10 mouse cellular contexts compared by ENCODE assay signal in genomic region chr6:88942595-88942994, GRCm38 (mm10). TPM values are rescaled to one million over a fixed set of nuclear protein-coding genes. Genes with fewer than 3 reads are reported as not detected.
DNase-seq lines count a peak whose midpoint lies in the region; TF ChIP-seq lines count a peak whose summit lies in the region.
"Had no signal": no experiment of that assay in that cellular context is flagged by ENCODE, and none has a peak within 500 bp of the region (broad histone marks: within the 10 kb centered on the region; RNA-seq: fewer than 3 reads in every experiment).

No protein-coding gene starts in this region.

- peaks cover 19% of the 10 kb centered on the region for H3K27me3 ChIP-seq in forebrain, embryonic 10.5 days (ENCODE audit: poor library complexity, severe bottlenecking)

- peak overlapping the region; percentile 83 for H3K27ac ChIP-seq in forebrain, embryonic 10.5 days
- 0 out of 2 replicates have a peak overlapping the region, but pooled peaks have one; percentile 0 for H3K27ac ChIP-seq in olfactory bulb, adult 2 months (ENCODE audit: insufficient read depth, low read depth, low read length)

- H3K9me3 ChIP-seq in forebrain, embryonic 10.5 days: no peaks in the 10 kb centered on the region

- H3K36me3 ChIP-seq in forebrain, embryonic 10.5 days (replicated peaks): no peaks in the 10 kb centered on the region

- DNase-seq in left cerebral cortex, postnatal 10 days (ENCODE audit: extremely low spot score in 1 of 2, low spot score in 2 of 2): peak; percentile 80 to 83
- no peak for DNase-seq in left cerebral cortex, adult 11 months (ENCODE audit: low spot score)
- DNase-seq in forebrain, embryonic 10.5 days (ENCODE audit: extremely low spot score, low spot score): peak; percentile 81
- peak; percentile 65 to 68 for DNase-seq in layer of hippocampus, adult 8-10 months (ENCODE audit: low spot score in 2 of 2)
- DNase-seq in lung, postnatal 10 days: no peak
- no peak for DNase-seq in urinary bladder, postnatal 14 days (ENCODE audit: low spot score)
- DNase-seq in kidney, adult 11 months: no peak
- DNase-seq: gastrocnemius, postnatal 25 days; thymus, postnatal 25 days had no signal

- peak overlapping the region; percentile 30; the same call in 1 of the 2 replicates for H3K4me3 ChIP-seq in forebrain, embryonic 10.5 days
- no peak overlapping the region for H3K4me3 ChIP-seq in olfactory bulb, adult 2 months (ENCODE audit: insufficient read depth, low read depth, low read length)

- no peak for TF ChIP-seq CTCF in olfactory bulb, adult 2 months (IDR thresholded peaks at IDR 0.05; ENCODE audit: insufficient read depth, low read depth, low read length)

- intact Hi-C loops in left cerebral cortex, postnatal 10 days (cut with DNase I): no loop called here

- TF ChIP-seq POLR2A in olfactory bulb, adult 2 months (IDR thresholded peaks at IDR 0.05; ENCODE audit: insufficient read depth, low read depth, low read length): no peak

- WGBS in forebrain, embryonic 10.5 days: 20% methylated on average over 8 of the region's 8 CpGs
- WGBS in olfactory bulb, adult 2 months: 13% methylated on average over 8 of the region's 8 CpGs

- peaks cover 71% of the 10 kb centered on the region for H3K4me1 ChIP-seq in forebrain, embryonic 10.5 days
- peaks cover 56% of the 10 kb centered on the region for H3K4me1 ChIP-seq in olfactory bulb, adult 2 months (ENCODE audit: control insufficient read depth, insufficient read depth, low read length)

RNA-seq across cellular contexts. Expression of gene Tpra1, which starts 40.5 kb away (rescaled TPM):
- 10 to 100 TPM; 34.2 to 34.9 TPM for total RNA-seq in left cerebral cortex, postnatal 10 days (2021)
- polyA plus RNA-seq in forebrain, embryonic 10.5 days (2016; fragmentation: Nextera tagmentation; extraction: Ambion mirVana): 47.9 and 51.5 TPM in 2 replicates
- total RNA-seq in layer of hippocampus, adult 8-10 months (2022): 10 to 100 TPM; 43.9 to 50.8 (median 49.6) TPM
- polyA plus RNA-seq in olfactory bulb, adult 2 months (2012; ENCODE audit: insufficient read depth, insufficient read length, low replicate concordance, missing spikeins): not detected in 2 replicates

RNA-seq across cellular contexts. Expression of gene Mcm2, which starts 44.0 kb away (rescaled TPM):
- 1 to 10 TPM; 6.1 to 6.5 TPM for total RNA-seq in left cerebral cortex, postnatal 10 days (2021)
- polyA plus RNA-seq in forebrain, embryonic 10.5 days (2016; fragmentation: Nextera tagmentation; extraction: Ambion mirVana): 305 and 322 TPM in 2 replicates
- 1 to 10 TPM; 4.4 to 7.0 (median 5.5) TPM for total RNA-seq in layer of hippocampus, adult 8-10 months (2022)
- polyA plus RNA-seq in olfactory bulb, adult 2 months (2012; ENCODE audit: insufficient read depth, insufficient read length, low replicate concordance, missing spikeins): not detected in 2 replicates

Comparison
In these comparisons a context has a peak if more than half of its experiments do, and no peak if none do; other contexts are left out.
1. DNase-seq: peak in left cerebral cortex, postnatal 10 days (2 of 2), forebrain, embryonic 10.5 days (single experiment) and layer of hippocampus, adult 8-10 months (2 of 2); none in left cerebral cortex, adult 11 months (single experiment), lung, postnatal 10 days (single experiment), urinary bladder, postnatal 14 days (single experiment) and kidney, adult 11 months (single experiment).